Mouse (Mus musculus) intestine, embryonic 14.5 days (tissue): ENCODE results near the gene Slc37a1. TPM values are rescaled to one million over a fixed set of nuclear protein-coding genes. Genes with fewer than 3 reads are reported as not detected.

ENCODE experiments used
- ATAC-seq: fragments of 200-750 bp; cut with Nextera tagmentation; replicated peaks from 2 replicates; pipeline ENCODE4 v1.8.0; 2017; ENCODE audit warnings: low read depth, moderate number of reproducible peaks, moderate TSS enrichment, moderate library complexity; ENCODE audit not compliant: low FRiP score, low TSS enrichment
- DNase-seq: peaks from one replicate; pipeline ENCODE4 v3.0.0-alpha.2; 2018; ENCODE audit warnings: low spot score
- H3K27ac ChIP-seq: fragments of 300-500 bp; sonication (generic); 2 replicates; pipeline ENCODE4 v1.5.1; 2014; ENCODE audit warnings: low read depth, mild to moderate bottlenecking, control low read depth
- H3K27me3 ChIP-seq: fragments of 300-500 bp; sonication (generic); replicated peaks from 2 replicates; pipeline ENCODE4 v1.6.1; 2014; ENCODE audit warnings: low read length, control low read depth; ENCODE audit not compliant: control insufficient read depth, insufficient read depth
- H3K36me3 ChIP-seq: fragments of 300-500 bp; sonication (generic); 2 replicates; pipeline ENCODE4 v1.6.1; 2014; ENCODE audit warnings: low read length, control low read depth; ENCODE audit not compliant: control insufficient read depth, insufficient read depth
- H3K4me1 ChIP-seq: fragments of 300-500 bp; sonication (generic); replicated peaks from 2 replicates; pipeline ENCODE4 v1.6.1; 2014; ENCODE audit warnings: low read length, control low read depth, mixed read lengths; ENCODE audit not compliant: control insufficient read depth, insufficient read depth
- H3K4me2 ChIP-seq: fragments of 300-500 bp; sonication (generic); 2 replicates; pipeline ENCODE4 v1.6.1; 2014; ENCODE audit warnings: low read length
- H3K4me3 ChIP-seq: fragments of 300-500 bp; sonication (generic); 2 replicates; pipeline ENCODE4 v1.5.1; 2014; ENCODE audit warnings: low read depth, low read length, control low read depth, mixed read lengths
- H3K9ac ChIP-seq: fragments of 300-500 bp; sonication (generic); 2 replicates; pipeline ENCODE4 v1.6.1; 2014; ENCODE audit warnings: mild to moderate bottlenecking, low read length
- H3K9me3 ChIP-seq: fragments of 300-500 bp; sonication (generic); 2 replicates; pipeline ENCODE4 v1.6.1; 2016; ENCODE audit warnings: low read length, control low read depth; ENCODE audit not compliant: control insufficient read depth
- WGBS: fragments of 180-500 bp; shearing (Covaris S2); extraction: QIAGEN DNeasy Blood & Tissue Kit; methylation state at CpG from one replicate; pipeline ENCODE4 v1.1.7; 2014; 5-methylcytosine and 5-hydroxymethylcytosine counted together
- polyA plus RNA-seq: library from polyadenylated mRNA; unstranded; fragments of >200 nt; fragmentation: Nextera tagmentation; extraction: Ambion mirVana; gene quantifications from 2 replicates; pipeline ENCODE4 v1.2.1, GENCODE M21; 2014

The Slc37a1 gene
- polyA plus RNA-seq, 1 experiment from 2014 or later: 14.7 TPM

- ATAC-seq: no peak
- no peaks in the 10 kb centered on the region for H3K36me3 ChIP-seq
- WGBS: 90% methylated on average over 12 of the region's 12 CpGs
Measured at GRCm38 (mm10) chr17:31257898-31258297, 28.7 kb upstream of the Slc37a1 start.

DNA sequence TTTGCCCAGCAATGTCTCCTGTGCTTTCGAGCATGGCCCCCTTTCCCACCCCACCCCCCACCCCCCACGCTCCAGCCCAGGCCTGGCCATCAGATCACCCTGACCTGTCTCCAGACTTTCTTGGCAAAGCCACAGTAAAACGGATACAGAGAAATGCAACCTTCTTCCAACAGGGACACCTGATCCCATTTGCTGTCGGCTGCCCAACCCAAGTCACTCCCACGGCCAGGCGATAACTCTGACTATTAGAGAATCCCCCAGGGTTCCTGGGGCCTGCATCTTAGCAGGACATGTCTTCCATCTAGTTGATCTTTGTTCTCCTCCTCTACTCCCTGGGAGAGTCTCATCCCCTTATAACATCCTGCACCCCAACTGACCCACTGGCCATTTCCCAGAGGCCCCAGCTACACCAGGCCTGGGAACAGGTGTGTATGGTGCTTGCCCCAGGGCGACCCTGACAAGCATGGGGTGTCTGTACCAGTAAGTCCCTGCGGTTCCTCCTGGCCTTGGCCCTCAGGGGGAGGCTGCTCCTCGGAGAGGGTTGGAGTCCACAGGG is 28.2 kb upstream of the Slc37a1 start:
- 85% methylated on average over 9 of the region's 9 CpGs for WGBS
- Histone ChIP-seq H3K27me3 (no peaks in the 10 kb centered on the region), H3K27ac (no peak overlapping the region), H3K4me3 (no peak overlapping the region), H3K36me3 (no peaks in the 10 kb centered on the region), H3K4me2 (no peak overlapping the region), H3K9ac (no peak overlapping the region), H3K4me1 (no peaks in the 10 kb centered on the region), H3K9me3 (no peaks in the 10 kb centered on the region)
- DNase-seq: no peak
- no peak for ATAC-seq

More at GRCm38 (mm10) chr17:31257898-31258297, 28.7 kb upstream of the Slc37a1 start:
- no peak overlapping the region for H3K4me3 ChIP-seq
- H3K27me3 ChIP-seq: no peaks in the 10 kb centered on the region
- H3K4me1 ChIP-seq: no peaks in the 10 kb centered on the region
- H3K9ac ChIP-seq: no peak overlapping the region
- no peak for DNase-seq
- H3K4me2 ChIP-seq: no peak overlapping the region
- H3K27ac ChIP-seq: no peak overlapping the region
- no peaks in the 10 kb centered on the region for H3K9me3 ChIP-seq

DNA sequence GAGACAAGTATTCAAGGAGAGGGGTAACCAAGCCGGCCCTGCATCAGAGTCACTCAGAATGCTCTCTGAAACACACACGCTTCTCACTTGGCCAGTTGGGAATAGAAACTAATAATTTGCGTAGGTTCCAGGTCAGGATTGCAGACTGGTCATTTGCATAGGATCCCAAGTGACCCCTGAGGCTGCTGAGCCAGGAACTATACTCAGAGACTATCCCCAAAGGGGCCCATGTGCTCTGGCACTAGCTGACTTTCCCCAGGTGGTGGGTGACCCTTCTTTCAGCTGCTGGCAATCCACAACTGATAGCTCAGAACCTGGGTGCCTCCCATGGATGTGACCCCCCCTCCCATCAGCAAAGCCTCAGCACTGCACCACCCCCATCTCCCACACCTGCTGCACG is 27.4 kb upstream of the Slc37a1 start:
- ATAC-seq: no peak
- Histone ChIP-seq H3K9me3 (no peaks in the 10 kb centered on the region), H3K9ac (no peak overlapping the region), H3K4me1 (no peaks in the 10 kb centered on the region), H3K27me3 (no peaks in the 10 kb centered on the region), H3K36me3 (no peaks in the 10 kb centered on the region), H3K4me2 (no peak overlapping the region), H3K4me3 (no peak overlapping the region), H3K27ac (no peak overlapping the region)
- WGBS: 88% methylated on average over 4 of the region's 4 CpGs
- DNase-seq: no peak

DNA sequence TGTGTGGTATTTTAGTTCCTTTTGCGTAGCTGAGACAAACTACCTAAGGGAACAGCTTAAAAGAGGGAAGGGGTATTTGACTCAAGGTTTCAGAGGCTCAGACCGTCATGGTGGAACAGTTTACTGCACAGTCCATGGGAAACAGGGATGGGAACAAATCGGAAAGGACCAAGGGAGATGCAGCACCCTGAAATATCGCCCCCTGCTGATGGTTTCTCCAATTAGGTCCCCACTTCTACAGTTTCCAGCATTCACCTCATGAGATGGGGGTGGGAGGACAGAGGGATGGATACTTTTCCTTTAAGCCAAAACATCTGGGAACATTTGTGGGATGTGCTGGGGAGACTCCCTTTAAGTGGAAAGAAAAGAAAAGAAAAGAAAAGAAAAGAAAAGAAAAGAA is 26.8 kb upstream of the Slc37a1 start:
- DNase-seq: no peak
- H3K4me1 ChIP-seq: no peaks in the 10 kb centered on the region
- H3K9me3 ChIP-seq: no peaks in the 10 kb centered on the region
- H3K27me3 ChIP-seq: no peaks in the 10 kb centered on the region
- ATAC-seq: no peak
- H3K4me3 ChIP-seq: no peak overlapping the region
- no peak overlapping the region for H3K9ac ChIP-seq
- H3K27ac ChIP-seq: no peak overlapping the region
- no peak overlapping the region for H3K4me2 ChIP-seq
- no peaks in the 10 kb centered on the region for H3K36me3 ChIP-seq
- 74% methylated on average over 4 of the region's 4 CpGs for WGBS

GRCm38 (mm10) chr17:31260430-31260829 is 26.2 kb upstream of the Slc37a1 start:
- no peak overlapping the region for H3K27ac ChIP-seq
- H3K27me3 ChIP-seq: no peaks in the 10 kb centered on the region
- H3K9ac ChIP-seq: no peak overlapping the region
- no peak overlapping the region for H3K4me2 ChIP-seq
- H3K9me3 ChIP-seq: no peaks in the 10 kb centered on the region
- H3K4me3 ChIP-seq: no peak overlapping the region
- no peaks in the 10 kb centered on the region for H3K4me1 ChIP-seq
- 80% methylated on average over 7 of the region's 7 CpGs for WGBS
- ATAC-seq (no peak), DNase-seq (no peak)
- H3K36me3 ChIP-seq: no peaks in the 10 kb centered on the region

DNA sequence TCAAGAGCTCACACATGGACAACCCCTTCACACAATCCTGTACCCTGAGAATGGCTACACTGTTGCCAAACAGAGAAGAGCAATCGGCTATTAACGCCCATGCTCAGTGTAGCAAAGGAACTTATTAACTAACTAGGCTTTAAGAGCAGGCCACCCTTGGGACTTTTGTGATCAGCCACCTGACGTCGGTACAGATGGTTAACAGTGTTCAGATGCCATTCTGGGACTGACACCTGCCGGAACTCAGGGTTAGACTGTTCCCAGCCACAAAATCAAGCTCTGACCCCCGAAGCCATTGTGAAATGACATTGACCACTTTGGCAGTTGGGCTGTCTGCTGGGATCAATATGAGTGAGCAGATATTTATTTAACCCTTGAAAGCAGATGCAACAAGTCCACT is 25.2 kb upstream of the Slc37a1 start:
- no peak for DNase-seq
- no peaks in the 10 kb centered on the region for H3K27me3 ChIP-seq
- H3K36me3 ChIP-seq: no peaks in the 10 kb centered on the region
- H3K9me3 ChIP-seq: no peaks in the 10 kb centered on the region
- no peak overlapping the region for H3K4me3 ChIP-seq
- ATAC-seq: no peak
- no peak overlapping the region for H3K27ac ChIP-seq
- 88% methylated on average over 6 of the region's 6 CpGs for WGBS
- H3K4me2 ChIP-seq: no peak overlapping the region
- H3K4me1 ChIP-seq: no peaks in the 10 kb centered on the region
- no peak overlapping the region for H3K9ac ChIP-seq

DNA sequence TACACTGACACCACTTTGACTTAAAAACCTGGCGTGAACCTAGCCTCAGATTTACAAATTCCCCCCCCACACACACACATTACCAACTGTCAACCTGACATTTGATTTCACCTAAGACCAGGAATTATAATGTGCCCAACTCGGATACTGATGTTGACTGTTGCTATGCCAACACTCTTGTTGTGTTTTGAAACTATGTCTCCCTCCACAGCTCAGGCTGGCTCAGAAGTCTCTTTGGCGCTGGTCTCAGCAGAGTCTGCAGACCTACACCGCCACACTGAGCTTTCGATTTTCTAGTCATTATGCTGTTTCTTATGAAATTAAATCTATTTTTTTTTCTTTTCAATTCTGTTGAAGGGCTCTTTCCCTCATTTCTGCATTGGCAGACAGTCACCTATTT is 23.9 kb upstream of the Slc37a1 start:
- no peaks in the 10 kb centered on the region for H3K9me3 ChIP-seq
- no peaks in the 10 kb centered on the region for H3K27me3 ChIP-seq
- no peak overlapping the region for H3K4me2 ChIP-seq
- no peak for DNase-seq
- WGBS: 73% methylated on average over 5 of the region's 5 CpGs
- ATAC-seq: no peak
- no peak overlapping the region for H3K27ac ChIP-seq
- no peaks in the 10 kb centered on the region for H3K36me3 ChIP-seq
- no peaks in the 10 kb centered on the region for H3K4me1 ChIP-seq
- no peak overlapping the region for H3K4me3 ChIP-seq
- no peak overlapping the region for H3K9ac ChIP-seq

DNA sequence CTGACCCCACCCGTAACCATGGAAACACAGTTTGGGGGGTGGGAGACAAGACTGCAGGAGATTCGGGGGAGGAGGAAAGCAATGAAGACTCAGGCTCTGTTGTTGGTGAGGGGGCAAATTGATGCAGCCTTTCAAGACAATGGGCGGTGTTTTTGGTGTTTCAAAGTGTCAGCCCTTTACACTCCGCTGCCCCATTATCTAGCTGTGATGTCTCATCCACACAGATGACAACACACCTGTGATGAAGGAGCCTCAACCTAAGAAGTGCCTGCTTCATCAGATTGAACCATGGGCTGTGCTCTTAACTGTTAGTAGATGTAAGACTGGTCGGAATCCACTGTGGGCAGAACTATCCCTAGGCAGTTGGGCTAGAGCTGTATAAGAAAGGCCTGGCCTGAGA is 22.8 kb upstream of the Slc37a1 start:
- ATAC-seq (no peak), DNase-seq (no peak)
- H3K27me3 ChIP-seq: no peaks in the 10 kb centered on the region
- no peaks in the 10 kb centered on the region for H3K9me3 ChIP-seq
- H3K4me2 ChIP-seq: no peak overlapping the region
- H3K36me3 ChIP-seq: no peaks in the 10 kb centered on the region
- H3K9ac ChIP-seq: no peak overlapping the region
- 94% methylated on average over 5 of the region's 5 CpGs for WGBS
- H3K4me3 ChIP-seq: no peak overlapping the region
- no peaks in the 10 kb centered on the region for H3K4me1 ChIP-seq
- H3K27ac ChIP-seq: no peak overlapping the region

GRCm38 (mm10) chr17:31264372-31264771 is 22.2 kb upstream of the Slc37a1 start:
- 56% methylated on average over 6 of the region's 6 CpGs for WGBS
- no peak for ATAC-seq

More at GRCm38 (mm10) chr17:31264372-31264771, 22.2 kb upstream of the Slc37a1 start:
- Histone ChIP-seq H3K36me3 (no peaks in the 10 kb centered on the region), H3K4me2 (no peak overlapping the region), H3K27ac (no peak overlapping the region), H3K9me3 (no peaks in the 10 kb centered on the region), H3K9ac (no peak overlapping the region), H3K4me3 (no peak overlapping the region), H3K4me1 (no peaks in the 10 kb centered on the region), H3K27me3 (no peaks in the 10 kb centered on the region)
- no peak for DNase-seq
